Mouse (Mus musculus) heart, postnatal 0 days (tissue): ENCODE measurements around the gene Dnmt1. TPM values are rescaled to one million over a fixed set of nuclear protein-coding genes. Genes with fewer than 3 reads are reported as not detected.

Source experiments
- ATAC-seq: fragments of 200-750 bp; cut with Nextera tagmentation; 2 replicates; pipeline ENCODE4 v1.8.0; 2017; ENCODE audit warnings: low read depth, moderate number of reproducible peaks, moderate library complexity; ENCODE audit not compliant: insufficient read depth
- DNase-seq: peaks from one replicate; pipeline ENCODE4 v3.0.0-alpha.2; 2016; ENCODE audit warnings: low spot score
- H3K27ac ChIP-seq: fragments of 300-500 bp; sonication (generic); 2 replicates; pipeline ENCODE4 v1.5.1; 2014; ENCODE audit warnings: low read depth, mild to moderate bottlenecking
- H3K27me3 ChIP-seq: fragments of 300-500 bp; sonication (generic); 2 replicates; pipeline ENCODE4 v1.6.1; 2014; ENCODE audit warnings: low read length, mixed read lengths; ENCODE audit not compliant: control insufficient read depth, insufficient read depth
- H3K36me3 ChIP-seq: fragments of 300-500 bp; sonication (generic); replicated peaks from 2 replicates; pipeline ENCODE4 v1.6.1; 2014; ENCODE audit warnings: low read length, mixed read lengths; ENCODE audit not compliant: control insufficient read depth, insufficient read depth
- H3K4me1 ChIP-seq: fragments of 300-500 bp; sonication (generic); 2 replicates; pipeline ENCODE4 v1.6.1; 2014; ENCODE audit warnings: antibody characterized with exemption; ENCODE audit not compliant: control insufficient read depth, insufficient read depth
- H3K4me2 ChIP-seq: fragments of 300-500 bp; sonication (generic); 2 replicates; pipeline ENCODE4 v1.6.1; 2014; ENCODE audit warnings: low read depth, mild to moderate bottlenecking, low read length, moderate library complexity
- H3K4me3 ChIP-seq: fragments of 300-500 bp; sonication (generic); 2 replicates; pipeline ENCODE4 v1.5.1; 2014; ENCODE audit warnings: low read depth, low read length
- H3K9ac ChIP-seq: fragments of 300-500 bp; sonication (generic); replicated peaks from 2 replicates; pipeline ENCODE4 v1.6.1; 2014; ENCODE audit warnings: low read depth, low read length, mixed read lengths
- H3K9me3 ChIP-seq: fragments of 300-500 bp; sonication (generic); replicated peaks from 2 replicates; pipeline ENCODE4 v1.6.1; 2016; ENCODE audit warnings: low read length; ENCODE audit not compliant: control insufficient read depth
- CTCF ChIP-seq: IDR thresholded peaks from 2 replicates; pipeline ENCODE4 v1.5.1; 2016; ENCODE audit warnings: antibody characterized with exemption, control low read depth, low read depth
- EP300 ChIP-seq: IDR thresholded peaks from 2 replicates; pipeline ENCODE4 v1.6.1; 2016; ENCODE audit warnings: antibody characterized with exemption, low read depth
- WGBS: fragments of 180-500 bp; shearing (Covaris S2); extraction: QIAGEN DNeasy Blood & Tissue Kit; methylation state at CpG from one replicate; pipeline ENCODE4 v1.1.7; 2014; 5-methylcytosine and 5-hydroxymethylcytosine counted together
- polyA plus RNA-seq: library from polyadenylated mRNA; unstranded; fragments of >200 nt; fragmentation: Nextera tagmentation; extraction: Ambion mirVana; gene quantifications from 2 replicates; pipeline ENCODE4 v1.2.1, GENCODE M21; 2015
- total RNA-seq: library from RNA; depleted of rRNA; stranded (reverse); fragments of >200 nt; gene quantifications from 2 replicates; pipeline ENCODE4 v1.2.3, GENCODE M21; 2014; ENCODE audit warnings: low replicate concordance

The Dnmt1 gene
- total and polyA plus RNA-seq, 2 experiments from 2014 or later = 15.4 to 27.4 TPM

DNA sequence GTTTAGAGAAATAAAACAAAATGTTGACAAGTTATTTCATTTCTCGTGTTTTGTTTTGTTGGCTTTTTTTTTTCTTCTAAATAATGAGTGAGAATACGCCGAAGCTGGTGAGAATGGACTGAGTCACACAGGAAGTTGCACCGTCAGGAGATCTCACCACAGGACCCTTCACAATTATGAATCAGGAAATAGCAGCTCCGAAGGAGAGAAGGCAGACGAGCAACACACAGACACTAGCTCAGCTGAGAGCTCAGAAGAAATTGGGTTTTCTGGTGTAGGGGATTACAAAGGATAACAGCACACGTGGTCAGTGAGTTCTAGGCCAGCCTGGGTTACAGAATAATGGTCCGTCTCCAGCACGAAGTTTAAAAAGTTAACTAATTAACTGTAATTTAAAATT lies 1.9 kb upstream of the Dnmt1 start:
- no peak for DNase-seq
- WGBS = 57% methylated on average over 9 of the region's 9 CpGs
- TF ChIP-seq CTCF (no peak), EP300 (no peak)
- Histone ChIP-seq H3K27ac (no peak overlapping the region), H3K4me1 (no peaks in the 10 kb centered on the region), H3K4me2 (no peak overlapping the region), H3K9ac (no peak overlapping the region), H3K36me3 (0 out of 2 replicates have a peak, but pooled peaks cover 8% of the 10 kb centered on the region), H3K27me3 (no peaks in the 10 kb centered on the region), H3K9me3 (no peaks in the 10 kb centered on the region), H3K4me3 (no peak overlapping the region)
- ATAC-seq = no peak

- Histone ChIP-seq H3K9me3 (no peaks in the 10 kb centered on the region), H3K27me3 (no peaks in the 10 kb centered on the region), H3K4me3 (no peak overlapping the region), H3K36me3 (no peaks in the 10 kb centered on the region), H3K4me1 (no peaks in the 10 kb centered on the region), H3K27ac (no peak overlapping the region), H3K9ac (no peak overlapping the region), H3K4me2 (no peak overlapping the region)
- TF ChIP-seq EP300 = no peak
- TF ChIP-seq CTCF = no peak
- no peak for ATAC-seq
- no peak for DNase-seq
- 60% methylated on average over 3 of the region's 3 CpGs for WGBS
Measured at GRCm38 (mm10) chr9:20956989-20957388, 2.7 kb downstream of the Dnmt1 start.

DNA sequence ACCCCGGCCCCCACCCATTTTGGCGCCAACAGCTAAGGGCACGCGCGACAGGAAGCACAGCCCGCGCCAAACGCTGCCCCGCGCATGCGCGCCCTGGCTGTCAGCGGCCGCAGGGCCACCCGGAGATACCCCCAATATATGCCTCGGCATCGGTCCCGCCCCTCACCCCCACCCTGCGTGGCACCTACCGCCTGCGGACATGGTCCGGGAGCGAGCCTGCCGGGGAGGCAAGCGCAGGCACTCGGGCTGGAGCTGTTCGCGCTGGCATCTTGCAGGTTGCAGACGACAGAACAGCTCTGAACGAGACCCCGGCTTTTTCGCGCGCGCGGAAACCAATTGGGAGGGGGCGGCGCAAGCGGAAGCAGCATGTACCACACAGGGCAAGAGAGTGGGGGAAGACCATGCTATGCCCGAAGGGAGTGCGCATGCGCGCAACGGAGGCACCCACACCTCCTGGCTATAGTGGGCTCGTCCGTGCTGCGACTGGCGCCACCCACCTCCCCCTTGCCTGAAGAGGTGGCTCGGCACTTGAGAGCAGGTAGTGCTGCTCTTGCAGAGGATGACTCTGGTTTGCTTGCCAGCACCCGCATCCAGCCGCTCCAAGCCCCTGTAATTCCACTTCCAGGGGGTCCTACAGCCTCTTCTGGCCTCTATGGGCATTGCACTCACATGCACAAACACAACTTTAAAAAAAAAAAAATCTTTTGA lies 7.0 kb downstream of the Dnmt1 start:
- H3K27ac ChIP-seq = peak overlapping the region; percentile 75
- peak; percentile 95 for ATAC-seq

GRCm38 (mm10) chr9:20951966-20952519 lies 7.6 kb downstream of the Dnmt1 start:
- Histone ChIP-seq H3K4me1 (0 out of 2 replicates have a peak, but pooled peaks cover 5% of the 10 kb centered on the region), H3K4me3 (peak overlapping the region; percentile 85), H3K4me2 (peak overlapping the region; percentile 98), H3K36me3 (no peaks in the 10 kb centered on the region; the same call in 1 of the 2 replicates), H3K27ac (peak overlapping the region; percentile 75), H3K27me3 (no peaks in the 10 kb centered on the region), H3K9ac (peak overlapping the region; percentile 74), H3K9me3 (no peaks in the 10 kb centered on the region)
- WGBS = under 1% methylated on average over 17 of the region's 17 CpGs
- TF ChIP-seq EP300 (no peak), CTCF (no peak)
- DNase-seq (no peak), ATAC-seq (peak; percentile 21; the same call in 1 of the 2 replicates)

More for the DNA sequence above, 7.0 kb downstream of the Dnmt1 start:
- Histone ChIP-seq H3K4me1 (0 out of 2 replicates have a peak, but pooled peaks cover 5% of the 10 kb centered on the region), H3K4me2 (peak overlapping the region; percentile 98), H3K27me3 (no peaks in the 10 kb centered on the region), H3K4me3 (peak overlapping the region; percentile 85), H3K36me3 (no peaks in the 10 kb centered on the region; the same call in 1 of the 2 replicates), H3K9ac (peak overlapping the region; percentile 74), H3K9me3 (no peaks in the 10 kb centered on the region)
- no peak for TF ChIP-seq CTCF
- 0 out of 2 replicates have a peak, but pooled peaks have one; percentile 51 for TF ChIP-seq EP300
- under 1% methylated on average over 51 of the region's 51 CpGs for WGBS
- peak; percentile 97 for DNase-seq

DNA sequence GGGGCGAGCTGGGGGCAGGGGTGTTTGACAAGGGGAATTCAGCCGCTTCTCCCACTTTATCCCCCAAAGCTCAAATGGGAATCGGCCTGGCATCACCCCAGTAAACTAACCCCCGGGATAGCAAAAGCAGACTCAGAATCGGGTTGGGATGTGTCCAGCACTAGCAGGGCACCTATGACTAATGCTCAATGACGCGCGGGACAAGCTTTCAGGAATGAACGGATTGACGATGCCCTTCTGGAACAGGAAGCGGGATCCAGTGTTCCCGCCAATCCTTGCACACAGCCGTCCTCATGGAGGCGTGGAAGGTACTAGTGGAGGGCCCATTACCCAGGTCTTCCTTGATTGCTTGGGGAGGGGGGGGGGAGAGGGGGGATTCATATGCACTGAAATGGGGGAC lies 8.2 kb downstream of the Dnmt1 start:
- 9% methylated on average over 14 of the region's 14 CpGs for WGBS
- H3K36me3 ChIP-seq = no peaks in the 10 kb centered on the region; the same call in 1 of the 2 replicates

More for the DNA sequence above, 8.2 kb downstream of the Dnmt1 start:
- ATAC-seq (peak; percentile 13; the same call in 1 of the 2 replicates), DNase-seq (peak; percentile 52)
- Histone ChIP-seq H3K4me1 (0 out of 2 replicates have a peak, but pooled peaks cover 5% of the 10 kb centered on the region), H3K27me3 (no peaks in the 10 kb centered on the region), H3K4me2 (peak overlapping the region; percentile 98), H3K9ac (peak overlapping the region; percentile 74), H3K27ac (peak overlapping the region; percentile 75; the same call in 1 of the 2 replicates), H3K9me3 (no peaks in the 10 kb centered on the region), H3K4me3 (peak overlapping the region; percentile 85)
- TF ChIP-seq CTCF (no peak), EP300 (no peak)
